Comparison of ENCODE assay signal across 18 mouse cellular contexts in the genomic region with DNA sequence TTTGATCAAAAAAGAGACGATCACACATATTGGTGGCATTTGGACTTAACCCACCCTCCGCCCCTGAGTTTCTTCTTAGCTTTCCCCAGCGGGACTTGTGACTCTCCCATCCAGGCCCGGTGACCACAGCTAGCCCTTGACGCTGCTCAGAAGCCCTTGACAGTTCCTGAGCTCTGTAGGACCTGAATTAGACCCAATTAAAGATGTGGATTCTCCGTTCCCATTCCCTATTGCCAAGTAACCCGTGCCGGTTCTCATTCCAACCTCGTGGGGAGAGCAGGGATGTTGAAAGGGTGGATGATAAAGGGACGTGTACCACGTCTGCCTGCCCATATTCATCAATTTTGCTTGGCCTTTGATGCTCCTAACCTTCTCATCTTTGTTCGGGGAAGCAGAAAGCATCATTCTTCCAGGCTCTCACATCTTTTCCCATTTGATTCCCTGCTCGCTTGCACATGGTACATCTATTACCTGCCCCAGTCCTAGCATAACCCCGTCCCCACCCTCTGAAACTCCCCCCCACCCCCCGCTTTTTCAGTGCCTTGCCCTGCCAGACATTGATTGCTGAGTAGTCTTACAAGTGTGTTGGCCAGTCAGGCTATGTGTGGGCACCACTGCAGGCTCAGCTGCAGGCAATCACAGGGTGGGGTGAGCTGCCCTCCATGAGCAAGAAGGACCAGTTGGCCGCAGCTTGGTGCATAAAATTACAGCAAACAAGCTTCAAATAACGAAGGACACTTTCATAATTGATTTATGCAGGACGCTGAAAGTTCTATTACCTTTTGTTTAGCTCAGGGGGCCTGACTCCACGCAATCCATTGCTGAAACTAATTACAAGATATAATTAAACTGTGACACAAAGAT.
DNase-seq lines count a peak whose midpoint lies in the region; ATAC-seq and TF ChIP-seq lines count a peak whose summit lies in the region.
"Had no signal": no experiment of that assay in that cellular context is flagged by ENCODE, and none has a peak within 500 bp of the region (broad histone marks: within the 10 kb centered on the region; RNA-seq: fewer than 3 reads in every experiment).

No protein-coding gene starts in this region.

- peak overlapping the region; percentile 66; the same call in 1 of the 2 replicates for H3K27ac ChIP-seq in forebrain, embryonic 14.5 days (ENCODE audit: low read depth, low read length)
- peak overlapping the region; percentile 69 for H3K27ac ChIP-seq in hindbrain, embryonic 15.5 days (replicated peaks)
- H3K27ac ChIP-seq in midbrain, postnatal 0 days (ENCODE audit: low read depth, low read length) = peak overlapping the region; percentile 52
- H3K27ac ChIP-seq: embryonic facial prominence, embryonic 10.5 days; liver, embryonic 15.5 days had no signal

- H3K4me3 ChIP-seq in forebrain, embryonic 14.5 days (ENCODE audit: low read depth, low read length) = no peak overlapping the region
- H3K4me3 ChIP-seq in hindbrain, embryonic 15.5 days = no peak overlapping the region
- H3K4me3 ChIP-seq in midbrain, postnatal 0 days (ENCODE audit: low read depth, low read length) = no peak overlapping the region
- H3K4me3 ChIP-seq: embryonic facial prominence, embryonic 10.5 days; heart, embryonic 12.5 days; liver, embryonic 15.5 days; megakaryocyte, embryonic 14.5 days had no signal

- no peaks in the 10 kb centered on the region for H3K27me3 ChIP-seq in forebrain, embryonic 14.5 days (replicated peaks; ENCODE audit: control insufficient read depth, insufficient read depth, low read length)
- no peaks in the 10 kb centered on the region for H3K27me3 ChIP-seq in hindbrain, embryonic 15.5 days
- H3K27me3 ChIP-seq in midbrain, postnatal 0 days (ENCODE audit: insufficient read depth, low read length) = no peaks in the 10 kb centered on the region
- H3K27me3 ChIP-seq: heart, embryonic 12.5 days; liver, embryonic 15.5 days; megakaryocyte, embryonic 14.5 days had no signal

- TF ChIP-seq CTCF in brain, embryonic 14.5 days (IDR thresholded peaks at IDR 0.05; ENCODE audit: borderline replicate concordance, extremely low read depth, insufficient read depth, insufficient read length) = no peak
- no peak for TF ChIP-seq CTCF in midbrain, postnatal 0 days (IDR thresholded peaks at IDR 0.05)

- WGBS in forebrain, embryonic 14.5 days = 54% methylated on average over 19 of the region's 19 CpGs
- 48% methylated on average over 19 of the region's 19 CpGs for WGBS in hindbrain, embryonic 15.5 days
- 51% methylated on average over 19 of the region's 19 CpGs for WGBS in midbrain, postnatal 0 days

- no peak overlapping the region for H3K9ac ChIP-seq in forebrain, embryonic 14.5 days (ENCODE audit: low read length)
- no peak overlapping the region for H3K9ac ChIP-seq in hindbrain, embryonic 15.5 days
- H3K9ac ChIP-seq in midbrain, postnatal 0 days (replicated peaks; ENCODE audit: low read length, poor library complexity, severe bottlenecking) = no peak overlapping the region
- H3K9ac ChIP-seq: heart, embryonic 12.5 days; liver, embryonic 15.5 days had no signal

- H3K9me3 ChIP-seq in forebrain, embryonic 14.5 days (replicated peaks; ENCODE audit: control insufficient read depth, low read length) = no peaks in the 10 kb centered on the region
- H3K9me3 ChIP-seq in hindbrain, embryonic 15.5 days = no peaks in the 10 kb centered on the region
- H3K9me3 ChIP-seq in midbrain, postnatal 0 days (ENCODE audit: low read length) = no peaks in the 10 kb centered on the region
- H3K9me3 ChIP-seq: embryonic facial prominence, embryonic 10.5 days; heart, embryonic 12.5 days; liver, embryonic 15.5 days had no signal

- peaks cover 11% of the 10 kb centered on the region for H3K4me1 ChIP-seq in forebrain, embryonic 14.5 days (ENCODE audit: control insufficient read depth, insufficient read depth, low read length)
- peaks cover 30% of the 10 kb centered on the region for H3K4me1 ChIP-seq in hindbrain, embryonic 15.5 days (replicated peaks)
- peaks cover 17% of the 10 kb centered on the region; the same call in 1 of the 2 replicates for H3K4me1 ChIP-seq in midbrain, postnatal 0 days (ENCODE audit: insufficient read depth, low read length)
- H3K4me1 ChIP-seq: heart, embryonic 12.5 days; liver, embryonic 15.5 days; megakaryocyte, embryonic 14.5 days had no signal

- H3K4me2 ChIP-seq in forebrain, embryonic 14.5 days (ENCODE audit: low read length) = no peak overlapping the region
- H3K4me2 ChIP-seq in hindbrain, embryonic 15.5 days = no peak overlapping the region
- 0 out of 2 replicates have a peak overlapping the region, but pooled peaks have one; percentile 2 for H3K4me2 ChIP-seq in midbrain, postnatal 0 days (ENCODE audit: low read depth, low read length, poor library complexity, severe bottlenecking)
- H3K4me2 ChIP-seq: heart, embryonic 12.5 days; liver, embryonic 15.5 days had no signal

- H3K36me3 ChIP-seq in forebrain, embryonic 14.5 days (ENCODE audit: control insufficient read depth, insufficient read depth, low read length) = no peaks in the 10 kb centered on the region
- H3K36me3 ChIP-seq in hindbrain, embryonic 15.5 days = no peaks in the 10 kb centered on the region
- no peaks in the 10 kb centered on the region for H3K36me3 ChIP-seq in midbrain, postnatal 0 days (ENCODE audit: insufficient read depth, low read length)
- H3K36me3 ChIP-seq: embryonic facial prominence, embryonic 10.5 days; heart, embryonic 12.5 days; liver, embryonic 15.5 days had no signal

- DNase-seq in brain, embryonic 14.5 days (ENCODE audit: low read depth) = peak; percentile 70
- peak; percentile 49 for DNase-seq in forebrain, embryonic 14.5 days (ENCODE audit: low spot score)
- DNase-seq in midbrain, postnatal 0 days (ENCODE audit: low spot score) = no peak
- DNase-seq in kidney, adult 11 months = no peak
- DNase-seq in left cerebral cortex, adult 8-10 months (ENCODE audit: low spot score in 2 of 2) = no peak
- no peak for DNase-seq in ovary, postnatal 10 days (ENCODE audit: low spot score)
- DNase-seq: adrenal gland, postnatal 25 days; B cell, adult 2 months; cerebellum, adult 2 months; heart, postnatal 36 days; lung, postnatal 10 days; thymus, adult 18-20 months had no signal

- no peak for TF ChIP-seq POLR2A in brain, embryonic 14.5 days (IDR thresholded peaks at IDR 0.05; ENCODE audit: borderline replicate concordance, extremely low read depth, insufficient read depth, insufficient read length, poor library complexity, severe bottlenecking)

- ATAC-seq in forebrain, embryonic 14.5 days = peak; percentile 29; the same call in 1 of the 2 replicates
- peak; percentile 46; the same call in 1 of the 2 replicates for ATAC-seq in hindbrain, embryonic 15.5 days (ENCODE audit: low FRiP score, low read depth)
- no peak for ATAC-seq in midbrain, postnatal 0 days (ENCODE audit: low FRiP score)
- ATAC-seq: intestine, embryonic 16.5 days had no signal

Comparison
In these comparisons a context has a peak if more than half of its experiments do, and no peak if none do; other contexts are left out.
1. DNase-seq: peak in brain, embryonic 14.5 days (single experiment) and forebrain, embryonic 14.5 days (single experiment); none in midbrain, postnatal 0 days (single experiment), kidney, adult 11 months (single experiment), left cerebral cortex, adult 8-10 months (0 of 2) and ovary, postnatal 10 days (single experiment).
2. Peak in every context shown above with its lines, with median percentiles within 50 percentile points of each other: H3K27ac ChIP-seq.